Mouse (Mus musculus) layer of hippocampus, adult 6 months (tissue): Measurements from ENCODE around the gene Fam240b. TPM values are rescaled to one million over a fixed set of nuclear protein-coding genes. Genes with fewer than 3 reads are reported as not detected.

ENCODE experiments used
- long read RNA-seq, 2 experiments: library from polyadenylated mRNA; unstranded; transcript quantifications; one replicate each; pipeline ENCODE4 v2.0.0; 2019 to 2020
- polyA plus RNA-seq: library from polyadenylated mRNA; unstranded; fragments of <200 nt; fragmentation: Nextera tagmentation; gene quantifications from 2 replicates; pipeline ENCODE4 v1.2.3, GENCODE M21; 2021

Fam240b gene
- polyA plus RNA-seq: not detected in 2 replicates
- long read RNA-seq, experiment 1: 0 reads
- long read RNA-seq, experiment 2: 0 reads

DNA sequence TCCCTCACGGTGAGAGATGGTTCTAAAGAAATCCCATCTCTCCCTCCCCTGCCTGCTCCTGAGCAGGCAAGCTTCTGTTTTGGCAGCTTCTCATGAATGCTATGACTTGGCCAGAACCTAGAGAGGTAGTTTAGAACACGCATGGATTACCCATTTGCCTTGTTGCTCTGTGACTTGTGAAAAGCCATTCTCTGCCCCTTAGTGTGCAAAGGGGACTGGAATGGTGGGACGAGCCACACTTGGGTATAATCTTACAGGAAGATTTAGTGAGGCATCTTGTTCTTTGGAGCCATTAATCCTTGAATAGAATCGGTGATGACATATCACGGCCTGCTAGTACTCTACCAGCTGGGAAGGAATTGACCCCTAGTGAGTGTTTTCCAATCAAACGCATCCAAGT lies at the start of gene Fam240b:
Gene Fam240b (minus strand): TSS at position 101 of the 400 bp plus-strand sequence.

GRCm38 (mm10) chr13:64432017-64432995 lies 65.3 kb downstream of the Fam240b start, which contains the start of gene Cdk20:
Gene Cdk20, plus strand, starts transcription at chr13:64432314.

Other genes starting within 250 kb of the Fam240b start
- 1.0 and 1.7 TPM in 2 replicates for gene Cdc14b, start 222.5 kb downstream of the Fam240b start, polyA plus RNA-seq
- 24.9 and 36.2 TPM in 2 replicates for gene Aaed1, start 185.1 kb downstream of the Fam240b start, polyA plus RNA-seq
- 119 and 128 TPM in 2 replicates for gene Ctsl, start 126.9 kb downstream of the Fam240b start, polyA plus RNA-seq
- 6.3 and 8.5 TPM in 2 replicates for gene Cdk20, start 65.5 kb downstream of the Fam240b start, polyA plus RNA-seq